Mouse (Mus musculus): Measurements from ENCODE around the gene 5830473C10Rik.

DNA sequence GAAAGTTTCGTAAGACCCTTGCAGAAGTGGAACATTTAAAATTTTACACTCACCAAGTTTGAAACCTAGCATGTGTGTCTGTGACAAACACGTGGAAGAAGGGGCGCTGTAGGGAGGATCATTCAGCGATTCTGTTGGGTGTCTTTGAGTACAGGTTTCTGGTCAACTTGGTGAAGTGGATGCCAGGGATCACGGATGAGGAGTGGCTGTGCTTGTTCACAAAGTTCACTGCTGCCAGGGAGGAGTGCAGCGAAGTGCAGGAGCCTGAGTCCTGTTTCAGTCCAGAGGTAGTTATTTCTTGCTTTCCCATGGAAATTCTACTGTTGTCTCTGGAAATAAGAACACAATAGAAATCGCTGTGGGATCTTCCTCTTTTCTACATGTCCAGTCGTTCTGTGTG is 9.7 kb upstream of the 5830473C10Rik start:
- TF ChIP-seq CTCF (conservative IDR thresholded peaks at IDR 0.05; ENCODE audit: low read length) (no peak), NANOG (IDR thresholded peaks at IDR 0.05; ENCODE audit: borderline replicate concordance, low read length) (no peak), POU5F1 (IDR thresholded peaks at IDR 0.05; ENCODE audit: borderline replicate concordance, low read length) (no peak)

All from E14TG2a.4 (cell line).